Mouse (Mus musculus) midbrain, embryonic 11.5 days (tissue): ENCODE results near the gene Dync1i2. TPM values are rescaled to one million over a fixed set of nuclear protein-coding genes. Genes with fewer than 3 reads are reported as not detected.

Experiments used
- ATAC-seq: fragments of 200-750 bp; cut with Nextera tagmentation; 2 replicates; pipeline ENCODE4 v1.8.0; 2017; ENCODE audit warnings: moderate TSS enrichment, moderate library complexity; ENCODE audit not compliant: low FRiP score
- DNase-seq: peaks from one replicate; pipeline ENCODE4 v3.0.0; 2015; ENCODE audit warnings: low spot score; ENCODE audit errors: missing footprints
- H3K27ac ChIP-seq: fragments of 300-500 bp; sonication (generic); 2 replicates; pipeline ENCODE4 v1.5.1; 2014; ENCODE audit warnings: low read depth, low read length
- H3K27me3 ChIP-seq: fragments of 300-500 bp; sonication (generic); 2 replicates; pipeline ENCODE4 v1.6.1; 2014; ENCODE audit warnings: mild to moderate bottlenecking, low read length, moderate library complexity, mixed read lengths; ENCODE audit not compliant: control insufficient read depth, insufficient read depth
- H3K36me3 ChIP-seq: fragments of 300-500 bp; sonication (generic); 2 replicates; pipeline ENCODE4 v1.6.1; 2014; ENCODE audit warnings: mild to moderate bottlenecking, low read length, moderate library complexity, mixed read lengths; ENCODE audit not compliant: control insufficient read depth, insufficient read depth
- H3K4me1 ChIP-seq: fragments of 300-500 bp; sonication (generic); 2 replicates; pipeline ENCODE4 v1.6.1; 2014; ENCODE audit warnings: low read length; ENCODE audit not compliant: control insufficient read depth, insufficient read depth
- H3K4me2 ChIP-seq: fragments of 300-500 bp; sonication (generic); 2 replicates; pipeline ENCODE4 v1.6.1; 2014; ENCODE audit warnings: mild to moderate bottlenecking, moderate library complexity
- H3K4me3 ChIP-seq: fragments of 300-500 bp; sonication (generic); 2 replicates; pipeline ENCODE4 v1.5.1; 2014; ENCODE audit warnings: low read depth, low read length
- H3K9ac ChIP-seq: fragments of 300-500 bp; sonication (generic); 2 replicates; pipeline ENCODE4 v1.6.1; 2014; ENCODE audit warnings: low read length
- H3K9me3 ChIP-seq: fragments of 300-500 bp; sonication (generic); 2 replicates; pipeline ENCODE4 v1.6.1; 2016; ENCODE audit warnings: low read length; ENCODE audit not compliant: control insufficient read depth
- WGBS: fragments of 180-500 bp; shearing (Covaris S2); extraction: QIAGEN DNeasy Blood & Tissue Kit; methylation state at CpG from one replicate; pipeline ENCODE4 v1.1.7; 2014; 5-methylcytosine and 5-hydroxymethylcytosine counted together
- polyA plus RNA-seq: library from polyadenylated mRNA; unstranded; fragments of >200 nt; fragmentation: Nextera tagmentation; extraction: Ambion mirVana; gene quantifications from 2 replicates; pipeline ENCODE4 v1.2.1, GENCODE M21; 2014

Gene Dync1i2
- polyA plus RNA-seq, 1 experiment from 2014 or later: 189 TPM

DNA sequence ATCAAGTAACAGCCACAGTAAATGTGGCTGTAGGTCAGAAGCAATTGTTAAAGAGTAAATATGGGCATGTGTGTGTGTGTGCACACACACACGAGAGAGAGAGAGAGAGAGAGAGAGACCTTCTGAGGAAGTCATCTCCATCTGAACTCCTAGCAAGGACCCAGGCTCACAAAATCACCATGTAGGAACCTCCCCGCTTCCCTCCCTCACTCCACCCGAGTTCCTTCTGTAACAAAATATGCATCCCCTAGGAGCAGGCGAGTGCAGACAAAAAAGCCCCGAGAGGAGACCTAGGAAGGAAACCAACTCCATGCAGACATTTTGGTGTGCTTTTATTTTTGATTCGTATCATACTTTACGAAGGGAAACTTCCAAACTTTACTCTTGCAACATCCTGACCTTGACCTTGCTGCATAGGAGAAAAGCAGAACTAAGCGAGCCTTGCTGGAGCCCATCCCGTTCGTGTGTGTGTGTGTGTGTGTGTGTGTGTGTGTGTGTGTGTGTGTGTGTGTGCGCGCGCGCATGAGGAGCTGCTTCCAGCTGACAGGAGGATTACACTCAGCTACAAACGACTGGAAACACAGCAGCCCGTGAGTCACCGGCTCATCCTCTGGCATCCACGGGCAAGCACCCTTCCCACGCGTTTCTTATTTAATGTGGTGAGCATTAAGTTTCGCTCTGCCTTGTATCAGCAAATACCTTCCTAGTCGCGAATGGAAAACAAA is 62.6 kb downstream of the Dync1i2 start:
- Histone ChIP-seq H3K9ac (no peak overlapping the region), H3K9me3 (no peaks in the 10 kb centered on the region), H3K27me3 (no peaks in the 10 kb centered on the region), H3K4me1 (no peaks in the 10 kb centered on the region), H3K36me3 (peaks cover 3% of the 10 kb centered on the region; the same call in 1 of the 2 replicates), H3K4me2 (no peak overlapping the region), H3K4me3 (no peak overlapping the region), H3K27ac (no peak overlapping the region)
- no peak for ATAC-seq
- DNase-seq: no peak
- WGBS: 76% methylated on average over 23 of the region's 23 CpGs

GRCm38 (mm10) chr2:71275734-71276133 is 64.2 kb downstream of the Dync1i2 start:
- Histone ChIP-seq H3K27ac (no peak overlapping the region), H3K36me3 (peaks cover 3% of the 10 kb centered on the region; the same call in 1 of the 2 replicates), H3K4me3 (no peak overlapping the region), H3K9me3 (no peaks in the 10 kb centered on the region), H3K9ac (no peak overlapping the region), H3K27me3 (no peaks in the 10 kb centered on the region), H3K4me1 (no peaks in the 10 kb centered on the region), H3K4me2 (no peak overlapping the region)
- no peak for DNase-seq
- 81% methylated on average over 7 of the region's 7 CpGs for WGBS
- ATAC-seq: no peak

DNA sequence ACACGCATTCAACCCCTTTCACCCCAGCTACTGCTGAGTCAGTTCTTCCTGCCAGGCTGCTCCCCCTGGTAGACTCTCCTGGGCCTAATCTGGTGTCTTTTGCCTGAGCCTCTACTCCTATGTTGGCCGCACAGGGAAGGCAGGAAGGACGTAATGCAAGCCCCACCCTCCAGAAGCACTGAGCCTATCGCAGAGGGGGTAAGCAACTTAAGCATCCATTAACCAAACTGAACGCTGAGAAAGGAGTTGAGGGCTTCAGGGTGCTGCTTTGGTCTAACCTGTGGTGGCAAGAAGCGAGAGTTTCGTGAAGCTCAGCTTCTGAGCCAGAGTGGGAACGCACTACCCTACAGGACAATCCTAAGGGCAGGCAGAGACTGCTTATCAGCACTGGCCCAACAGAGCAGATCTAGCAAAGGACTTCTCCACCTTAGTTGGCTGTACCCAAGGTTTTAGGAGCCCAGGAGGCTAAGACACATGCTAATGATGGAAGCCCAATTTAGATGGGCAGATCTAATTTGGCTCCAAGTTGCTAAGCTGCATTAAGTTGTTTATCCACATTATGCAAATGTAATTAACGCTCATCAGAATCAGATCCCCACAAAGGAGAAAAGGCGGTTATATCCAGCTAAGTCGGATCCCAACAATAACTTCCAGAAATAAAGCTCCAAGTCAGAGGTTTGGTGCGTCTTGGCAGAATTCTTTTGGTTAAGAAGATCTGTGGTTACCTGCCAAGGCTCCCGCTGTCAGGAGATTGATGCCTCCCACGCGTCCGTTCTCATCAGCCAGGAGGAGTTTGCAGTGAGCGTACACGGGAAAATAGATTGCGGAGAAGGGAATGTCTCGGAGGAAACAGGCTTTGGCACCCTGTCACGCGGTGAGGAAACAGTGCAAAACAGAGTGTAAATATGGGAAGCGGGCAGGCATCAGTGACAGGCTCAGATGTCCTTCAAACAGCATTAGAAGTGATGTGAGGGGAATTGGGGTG is 67.6 kb downstream of the Dync1i2 start:
- no peak overlapping the region for H3K9ac ChIP-seq
- H3K27ac ChIP-seq: no peak overlapping the region
- H3K4me2 ChIP-seq: no peak overlapping the region
- DNase-seq (no peak), ATAC-seq (no peak)
- H3K9me3 ChIP-seq: no peaks in the 10 kb centered on the region
- no peaks in the 10 kb centered on the region for H3K4me1 ChIP-seq
- 84% methylated on average over 23 of the region's 23 CpGs for WGBS
- H3K4me3 ChIP-seq: no peak overlapping the region
- H3K36me3 ChIP-seq: peaks cover 7% of the 10 kb centered on the region; the same call in 1 of the 2 replicates
- no peaks in the 10 kb centered on the region for H3K27me3 ChIP-seq

DNA sequence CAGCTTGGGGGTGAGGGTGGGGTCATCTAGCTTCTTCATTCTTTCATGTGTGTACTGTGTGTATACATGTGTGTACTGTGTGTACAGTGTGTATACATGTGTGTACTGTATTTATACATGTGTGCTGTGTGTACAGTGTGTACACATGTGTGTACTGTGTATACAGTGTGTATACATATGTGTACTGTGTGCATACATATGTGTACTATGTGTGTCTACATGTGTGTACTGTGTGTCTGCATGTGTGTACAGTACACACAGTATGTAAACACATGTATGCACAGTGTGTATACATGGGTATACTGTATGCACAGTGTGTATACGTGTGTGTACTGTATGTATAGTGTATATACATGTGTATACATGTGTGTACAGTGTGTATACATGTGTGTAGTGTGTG is 70.5 kb downstream of the Dync1i2 start:
- no peak overlapping the region for H3K4me2 ChIP-seq
- no peaks in the 10 kb centered on the region for H3K27me3 ChIP-seq
- H3K36me3 ChIP-seq: peaks cover 6% of the 10 kb centered on the region; the same call in 1 of the 2 replicates
- no peak for ATAC-seq
- H3K4me3 ChIP-seq: no peak overlapping the region
- H3K4me1 ChIP-seq: no peaks in the 10 kb centered on the region
- 77% methylated on average over 1 of the region's 1 CpGs for WGBS
- H3K9me3 ChIP-seq: no peaks in the 10 kb centered on the region
- no peak for DNase-seq
- H3K27ac ChIP-seq: no peak overlapping the region
- no peak overlapping the region for H3K9ac ChIP-seq

- Histone ChIP-seq H3K27me3 (no peaks in the 10 kb centered on the region), H3K9me3 (no peaks in the 10 kb centered on the region), H3K27ac (no peak overlapping the region), H3K4me2 (no peak overlapping the region), H3K4me1 (peaks cover 7% of the 10 kb centered on the region), H3K36me3 (no peaks in the 10 kb centered on the region), H3K4me3 (no peak overlapping the region), H3K9ac (no peak overlapping the region)
- ATAC-seq: peak; percentile 61
- DNase-seq: peak; percentile 90
- 34% methylated on average over 6 of the region's 6 CpGs for WGBS
These were observed 78.7 kb downstream of the Dync1i2 start for GRCm38 (mm10) chr2:71290107-71290775.

DNA sequence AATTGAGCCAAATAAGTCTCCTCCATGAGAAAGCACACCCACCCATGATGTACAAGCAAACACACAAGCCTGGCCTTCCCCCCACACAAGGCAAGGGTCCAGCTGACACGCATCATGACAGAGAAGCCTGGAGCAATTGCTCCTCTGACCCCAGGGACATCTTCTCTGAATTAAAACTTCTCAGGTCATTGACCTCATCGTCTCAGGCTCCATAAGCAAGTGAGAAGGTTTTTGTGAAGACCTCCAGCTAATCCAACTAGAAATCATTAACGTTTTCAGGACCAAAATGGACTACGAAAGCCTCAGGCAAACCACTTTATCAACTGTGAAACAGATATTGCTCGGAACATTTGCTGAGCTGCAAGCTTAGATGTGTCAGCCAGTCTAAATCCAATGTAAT is 80.1 kb downstream of the Dync1i2 start:
- no peak for DNase-seq

GRCm38 (mm10) chr2:71293983-71294382 is 82.5 kb downstream of the Dync1i2 start:
- ATAC-seq (no peak), DNase-seq (no peak)
- Histone ChIP-seq H3K27ac (peak overlapping the region; percentile 44; the same call in 1 of the 2 replicates), H3K4me3 (no peak overlapping the region), H3K4me1 (peaks cover 7% of the 10 kb centered on the region), H3K9me3 (no peaks in the 10 kb centered on the region), H3K9ac (no peak overlapping the region), H3K27me3 (no peaks in the 10 kb centered on the region), H3K4me2 (no peak overlapping the region), H3K36me3 (no peaks in the 10 kb centered on the region)
- 59% methylated on average over 3 of the region's 3 CpGs for WGBS

More for the DNA sequence above, 80.1 kb downstream of the Dync1i2 start:
- H3K9ac ChIP-seq: no peak overlapping the region
- no peaks in the 10 kb centered on the region for H3K9me3 ChIP-seq
- H3K4me1 ChIP-seq: peaks cover 7% of the 10 kb centered on the region
- H3K4me3 ChIP-seq: no peak overlapping the region
- H3K27me3 ChIP-seq: no peaks in the 10 kb centered on the region
- no peak overlapping the region for H3K27ac ChIP-seq
- no peak overlapping the region for H3K4me2 ChIP-seq
- no peak for ATAC-seq
- no peaks in the 10 kb centered on the region for H3K36me3 ChIP-seq
- 34% methylated on average over 5 of the region's 5 CpGs for WGBS

- 23% methylated on average over 7 of the region's 7 CpGs for WGBS
- peaks cover 7% of the 10 kb centered on the region for H3K4me1 ChIP-seq
- H3K9ac ChIP-seq: no peak overlapping the region; the same call in 1 of the 2 replicates
- no peak overlapping the region for H3K4me2 ChIP-seq
- no peak for ATAC-seq
- H3K9me3 ChIP-seq: no peaks in the 10 kb centered on the region
- no peak overlapping the region for H3K4me3 ChIP-seq
- DNase-seq: peak; percentile 86
- no peaks in the 10 kb centered on the region for H3K27me3 ChIP-seq
- H3K36me3 ChIP-seq: no peaks in the 10 kb centered on the region
- H3K27ac ChIP-seq: peak overlapping the region; percentile 44
These were observed 83.0 kb downstream of the Dync1i2 start for GRCm38 (mm10) chr2:71294489-71294888.
